Mouse (Mus musculus): Measurements from ENCODE around the gene Zfp36l2. TPM values are rescaled to one million over a fixed set of nuclear protein-coding genes. Genes with fewer than 3 reads are reported as not detected.
A peak's percentile ranks its signal among the peaks of the same experiment; 100 is the strongest.

The Zfp36l2 gene
- polyA plus RNA-seq, 1 experiment from 2014 or later: 15.8 TPM

DNA sequence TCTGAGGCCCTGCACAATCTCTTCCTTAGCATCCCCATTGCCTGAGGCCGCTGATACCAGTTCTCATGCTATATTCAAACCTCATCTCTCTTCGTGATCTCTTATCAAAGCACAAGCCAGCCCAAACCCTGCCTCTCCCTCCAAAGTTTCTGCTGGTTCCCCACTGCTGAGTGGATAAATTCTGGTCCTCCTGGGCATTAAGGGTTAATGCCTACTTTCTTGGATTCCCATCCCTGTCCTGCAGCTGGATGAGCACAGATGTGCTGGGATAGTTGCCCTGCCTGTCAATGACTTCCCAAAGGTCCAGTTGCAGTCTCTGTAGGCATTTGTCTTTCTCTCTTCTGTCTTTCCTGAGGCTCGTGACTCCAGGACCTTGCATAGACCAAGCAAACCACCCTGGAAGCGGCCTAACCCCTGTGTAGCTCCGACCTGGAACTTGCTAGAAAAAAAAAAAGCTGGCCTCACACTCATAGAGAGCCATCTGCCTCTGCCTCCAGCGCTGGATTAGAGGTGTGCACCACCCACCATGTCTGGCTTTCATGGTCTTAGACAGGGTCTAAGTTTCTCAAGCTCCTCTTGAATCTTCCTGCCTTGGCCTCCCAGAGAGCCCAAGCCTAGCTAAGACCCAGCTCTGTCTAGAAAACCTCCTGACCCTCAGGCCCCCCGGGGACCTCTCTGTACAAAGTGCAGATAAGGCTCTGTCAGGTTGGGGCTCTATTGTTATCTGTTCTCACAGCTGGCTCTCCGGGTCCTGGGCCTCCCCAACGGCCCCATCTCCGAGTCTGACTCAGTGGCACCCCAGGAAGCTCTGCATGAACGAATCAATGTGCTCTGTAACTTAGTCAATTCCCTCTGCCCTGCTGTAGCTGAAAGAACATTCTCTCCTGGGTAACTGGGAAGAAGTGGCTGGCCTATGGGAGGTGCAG, 40.3 kb downstream of the Zfp36l2 start:
- H3K36me3 ChIP-seq (ENCODE audit: control insufficient read depth, insufficient read depth, low read length): no peaks in the 10 kb centered on the region
- H3K4me1 ChIP-seq (replicated peaks; ENCODE audit: control insufficient read depth, insufficient read depth, low read length): peaks cover 8% of the 10 kb centered on the region
- DNase-seq (ENCODE audit: low spot score) (no peak), ATAC-seq (ENCODE audit: low FRiP score) (no peak)
- 44% methylated on average over 11 of the region's 11 CpGs for WGBS
- no peak overlapping the region for H3K4me2 ChIP-seq (replicated peaks; ENCODE audit: low read depth, low read length)
- H3K27me3 ChIP-seq (ENCODE audit: control insufficient read depth, insufficient read depth, low read length): no peaks in the 10 kb centered on the region
- 0 out of 2 replicates have a peak overlapping the region, but pooled peaks have one; percentile 30 for H3K27ac ChIP-seq (ENCODE audit: low read depth, low read length)
- no peaks in the 10 kb centered on the region for H3K9me3 ChIP-seq (ENCODE audit: control insufficient read depth, low read length)
- H3K9ac ChIP-seq (ENCODE audit: low read depth, low read length): no peak overlapping the region
- H3K4me3 ChIP-seq (ENCODE audit: low read depth, low read length): no peak overlapping the region

DNA sequence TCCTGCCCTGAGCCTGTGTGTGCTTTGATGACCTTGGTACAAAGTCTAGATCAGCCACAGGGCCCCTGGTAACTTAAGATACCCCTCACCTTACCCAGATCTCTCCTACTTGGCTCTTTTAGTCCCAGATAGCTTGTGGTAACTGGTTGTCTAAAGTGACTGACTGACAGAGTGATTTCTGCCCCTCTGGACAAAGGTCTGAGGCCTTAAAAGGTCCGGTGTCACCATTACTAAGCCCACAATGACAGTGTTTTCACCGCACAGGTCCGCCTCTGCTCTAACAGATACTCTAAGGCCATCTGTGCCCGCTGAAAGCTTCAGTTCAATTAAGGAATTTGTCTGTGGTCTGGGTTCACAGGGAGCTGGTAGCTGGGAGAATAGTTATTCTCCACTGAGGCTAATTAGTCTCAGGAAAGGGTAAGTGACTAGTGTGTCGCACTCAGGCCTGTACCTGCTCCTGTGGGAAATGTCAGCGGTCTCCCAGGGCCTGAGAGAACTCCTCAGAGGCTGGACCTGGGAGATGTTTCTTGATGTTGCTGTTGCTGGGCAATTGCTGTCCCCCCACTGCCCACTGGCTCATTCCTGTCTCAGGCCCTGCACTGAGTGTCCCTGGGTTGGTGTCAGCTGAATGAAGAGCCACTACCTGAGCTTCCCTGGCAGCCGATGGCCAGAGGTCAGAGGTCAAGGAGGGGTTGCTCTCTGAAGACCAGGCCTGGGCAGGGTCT, 41.1 kb downstream of the Zfp36l2 start:
- no peak overlapping the region for H3K9ac ChIP-seq (ENCODE audit: low read depth, low read length)
- H3K27ac ChIP-seq (ENCODE audit: low read depth, low read length): no peak overlapping the region
- no peak overlapping the region for H3K4me3 ChIP-seq (ENCODE audit: low read depth, low read length)
- no peak for DNase-seq (ENCODE audit: low spot score)
- peaks cover 8% of the 10 kb centered on the region for H3K4me1 ChIP-seq (replicated peaks; ENCODE audit: control insufficient read depth, insufficient read depth, low read length)
- 43% methylated on average over 7 of the region's 7 CpGs for WGBS
- ATAC-seq (ENCODE audit: low FRiP score): no peak
- H3K4me2 ChIP-seq (replicated peaks; ENCODE audit: low read depth, low read length): no peak overlapping the region
- H3K27me3 ChIP-seq (ENCODE audit: control insufficient read depth, insufficient read depth, low read length): no peaks in the 10 kb centered on the region
- H3K9me3 ChIP-seq (ENCODE audit: control insufficient read depth, low read length): no peaks in the 10 kb centered on the region
- no peaks in the 10 kb centered on the region for H3K36me3 ChIP-seq (ENCODE audit: control insufficient read depth, insufficient read depth, low read length)

DNA sequence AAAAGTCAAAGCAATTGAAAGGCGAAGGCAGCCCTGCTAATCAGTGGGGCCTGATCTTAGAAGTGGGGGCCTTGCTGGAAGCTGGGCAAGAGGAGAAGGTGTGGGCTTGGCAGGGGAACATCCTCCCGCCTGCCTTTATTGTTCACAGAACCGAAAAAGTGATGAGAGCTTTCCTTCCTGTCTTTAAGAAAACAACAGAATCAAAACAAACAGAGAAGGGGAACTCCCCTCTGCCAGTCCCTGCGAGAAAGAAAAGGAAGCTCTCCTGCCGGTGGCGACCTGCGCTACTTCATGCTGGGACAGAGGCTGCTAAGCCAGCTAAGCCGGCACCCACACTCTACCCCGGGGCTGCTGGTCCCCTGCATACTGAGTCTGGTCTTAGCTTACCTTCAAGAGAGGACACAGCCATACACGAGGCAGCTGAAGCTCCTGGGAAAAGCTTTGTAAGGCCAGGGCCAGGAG, 41.9 kb downstream of the Zfp36l2 start:
- ATAC-seq (ENCODE audit: low FRiP score): no peak
- 12% methylated on average over 10 of the region's 10 CpGs for WGBS
- Histone ChIP-seq H3K9me3 (ENCODE audit: control insufficient read depth, low read length) (no peaks in the 10 kb centered on the region), H3K36me3 (ENCODE audit: control insufficient read depth, insufficient read depth, low read length) (no peaks in the 10 kb centered on the region), H3K9ac (ENCODE audit: low read depth, low read length) (no peak overlapping the region; the same call in 1 of the 2 replicates), H3K4me3 (ENCODE audit: low read depth, low read length) (no peak overlapping the region), H3K27me3 (ENCODE audit: control insufficient read depth, insufficient read depth, low read length) (no peaks in the 10 kb centered on the region), H3K4me1 (replicated peaks; ENCODE audit: control insufficient read depth, insufficient read depth, low read length) (peaks cover 8% of the 10 kb centered on the region), H3K27ac (ENCODE audit: low read depth, low read length) (no peak overlapping the region), H3K4me2 (replicated peaks; ENCODE audit: low read depth, low read length) (no peak overlapping the region)
- DNase-seq (ENCODE audit: low spot score): no peak

DNA sequence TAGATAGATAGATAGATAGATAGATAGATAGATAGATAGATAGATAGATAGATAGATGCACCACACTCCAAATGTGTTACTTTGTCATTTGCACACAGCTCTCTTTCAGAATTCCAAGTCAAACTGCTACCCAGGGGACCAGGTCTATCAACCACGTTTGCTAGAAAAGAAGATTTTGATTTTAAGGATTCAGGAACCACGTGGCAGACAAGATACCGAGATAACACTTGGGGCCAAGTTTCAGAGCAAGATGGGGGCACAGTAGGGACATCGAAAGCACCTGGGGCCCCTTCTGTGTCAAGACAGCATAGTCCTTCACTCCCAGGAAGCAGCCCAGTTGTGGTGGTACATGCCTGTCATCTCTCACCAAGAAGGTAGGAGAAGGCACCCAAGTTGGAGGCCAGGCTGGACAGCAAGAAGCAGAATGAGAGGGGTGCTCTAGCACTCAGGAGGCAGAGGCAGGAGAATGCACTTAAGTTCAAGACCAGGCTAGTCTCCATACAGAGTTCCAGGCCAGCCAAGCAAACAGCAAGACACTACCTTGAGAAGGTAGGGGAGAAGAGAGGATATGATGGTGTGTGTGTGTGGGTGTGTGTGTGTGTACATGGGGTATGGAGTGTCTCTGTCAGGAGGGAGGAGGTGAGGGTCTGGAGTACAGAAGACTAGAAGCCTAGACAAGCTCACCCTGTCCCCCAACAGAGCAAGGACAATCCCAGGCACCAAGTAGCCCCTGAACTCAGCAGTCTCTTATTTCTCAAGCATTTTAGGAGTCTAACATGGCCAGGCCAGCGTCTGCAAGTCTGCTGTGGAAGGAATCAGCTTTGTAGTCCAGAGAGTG, 42.8 kb downstream of the Zfp36l2 start:
- WGBS: 76% methylated on average over 5 of the region's 5 CpGs
- no peaks in the 10 kb centered on the region for H3K27me3 ChIP-seq (ENCODE audit: control insufficient read depth, insufficient read depth, low read length)
- no peak overlapping the region for H3K4me2 ChIP-seq (replicated peaks; ENCODE audit: low read depth, low read length)
- no peak overlapping the region for H3K27ac ChIP-seq (ENCODE audit: low read depth, low read length)
- no peaks in the 10 kb centered on the region for H3K9me3 ChIP-seq (ENCODE audit: control insufficient read depth, low read length)
- no peaks in the 10 kb centered on the region for H3K36me3 ChIP-seq (ENCODE audit: control insufficient read depth, insufficient read depth, low read length)
- no peak for DNase-seq (ENCODE audit: low spot score)
- no peak for ATAC-seq (ENCODE audit: low FRiP score)
- H3K4me1 ChIP-seq (replicated peaks; ENCODE audit: control insufficient read depth, insufficient read depth, low read length): peaks cover 8% of the 10 kb centered on the region
- H3K9ac ChIP-seq (ENCODE audit: low read depth, low read length): no peak overlapping the region
- no peak overlapping the region for H3K4me3 ChIP-seq (ENCODE audit: low read depth, low read length)

DNA sequence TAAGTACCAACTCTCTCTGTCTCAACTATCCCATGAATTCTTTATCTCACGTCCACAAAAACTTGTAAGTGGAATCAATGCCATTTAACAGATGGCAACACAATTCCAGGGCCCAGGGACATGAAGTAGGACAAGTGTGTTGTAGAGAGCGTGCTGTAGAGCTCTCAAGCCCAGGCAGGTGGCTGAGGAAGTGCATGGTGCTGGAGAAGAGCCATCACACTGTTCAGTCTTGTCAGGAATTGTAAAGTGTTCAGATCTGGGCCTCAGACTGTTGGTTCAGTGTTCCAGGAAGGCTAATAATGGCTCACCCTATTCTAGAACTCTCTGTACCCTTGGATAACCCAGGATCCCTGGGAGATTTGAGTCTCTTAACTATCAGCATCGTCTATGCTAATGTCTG, 43.6 kb downstream of the Zfp36l2 start:
- no peak for ATAC-seq (ENCODE audit: low FRiP score)

DNA sequence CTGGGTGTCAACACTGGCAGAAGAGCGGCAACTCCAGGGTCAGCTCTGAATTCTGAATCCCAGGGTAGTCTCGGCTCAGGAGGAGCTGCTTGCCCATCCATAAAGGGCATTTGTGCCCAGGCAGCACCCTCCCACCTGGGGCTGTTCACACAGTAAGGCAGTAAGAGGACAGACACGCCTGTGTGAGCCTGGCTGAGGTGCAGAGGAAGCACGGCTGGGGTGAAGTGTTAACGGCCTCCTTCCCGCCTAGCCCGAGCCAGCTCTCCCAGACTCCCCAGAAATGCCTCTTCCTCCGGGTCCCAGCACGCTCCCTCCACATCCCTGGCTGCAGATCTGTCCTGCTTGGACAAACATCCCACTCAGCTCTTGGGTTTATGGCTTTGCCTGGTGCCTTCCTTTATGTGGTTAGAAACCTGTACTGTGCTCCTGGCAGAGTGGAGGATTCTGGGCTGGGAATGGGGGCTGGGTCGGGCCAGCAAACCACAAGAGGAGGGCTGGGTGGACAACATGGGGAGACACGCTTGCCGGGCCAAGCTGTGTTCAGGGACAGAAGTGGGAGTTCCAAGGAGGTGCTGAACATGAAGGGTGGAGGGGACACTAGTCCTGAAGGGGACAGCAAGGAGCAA, 44.4 kb downstream of the Zfp36l2 start:
- 63% methylated on average over 12 of the region's 12 CpGs for WGBS
- Histone ChIP-seq H3K36me3 (ENCODE audit: control insufficient read depth, insufficient read depth, low read length) (no peaks in the 10 kb centered on the region), H3K4me2 (replicated peaks; ENCODE audit: low read depth, low read length) (no peak overlapping the region), H3K9me3 (ENCODE audit: control insufficient read depth, low read length) (no peaks in the 10 kb centered on the region), H3K4me1 (replicated peaks; ENCODE audit: control insufficient read depth, insufficient read depth, low read length) (peaks cover 5% of the 10 kb centered on the region), H3K27me3 (ENCODE audit: control insufficient read depth, insufficient read depth, low read length) (no peaks in the 10 kb centered on the region), H3K4me3 (ENCODE audit: low read depth, low read length) (no peak overlapping the region), H3K9ac (ENCODE audit: low read depth, low read length) (no peak overlapping the region), H3K27ac (ENCODE audit: low read depth, low read length) (no peak overlapping the region)
- ATAC-seq (ENCODE audit: low FRiP score): no peak
- no peak for DNase-seq (ENCODE audit: low spot score)

More for the DNA sequence above, 43.6 kb downstream of the Zfp36l2 start:
- H3K27me3 ChIP-seq (ENCODE audit: control insufficient read depth, insufficient read depth, low read length): no peaks in the 10 kb centered on the region
- WGBS: 93% methylated on average over 3 of the region's 3 CpGs
- H3K9me3 ChIP-seq (ENCODE audit: control insufficient read depth, low read length): no peaks in the 10 kb centered on the region
- no peak overlapping the region for H3K27ac ChIP-seq (ENCODE audit: low read depth, low read length)
- H3K4me3 ChIP-seq (ENCODE audit: low read depth, low read length): no peak overlapping the region
- no peak for DNase-seq (ENCODE audit: low spot score)
- H3K9ac ChIP-seq (ENCODE audit: low read depth, low read length): no peak overlapping the region
- peaks cover 8% of the 10 kb centered on the region for H3K4me1 ChIP-seq (replicated peaks; ENCODE audit: control insufficient read depth, insufficient read depth, low read length)
- no peaks in the 10 kb centered on the region for H3K36me3 ChIP-seq (ENCODE audit: control insufficient read depth, insufficient read depth, low read length)
- no peak overlapping the region for H3K4me2 ChIP-seq (replicated peaks; ENCODE audit: low read depth, low read length)

DNA sequence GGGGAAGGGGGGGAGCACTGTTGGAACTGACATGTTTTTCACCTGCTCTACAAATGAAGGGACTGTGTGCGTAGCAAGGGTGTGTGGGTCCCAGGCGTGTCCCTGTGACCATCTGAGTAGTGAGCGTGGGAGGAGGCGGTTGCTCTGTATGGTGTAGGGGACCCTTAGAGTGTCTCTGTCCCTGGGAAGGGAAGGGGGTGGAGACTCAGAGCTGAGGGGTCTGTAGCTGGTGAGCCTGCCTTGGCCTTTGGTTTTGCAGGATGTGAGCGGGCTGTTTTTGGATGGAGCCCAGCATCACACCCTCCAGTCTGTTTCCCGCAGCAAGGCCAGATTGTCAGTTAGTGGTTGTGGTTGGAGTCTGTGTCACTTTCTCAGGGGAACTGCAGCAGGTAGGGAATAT, 46.1 kb downstream of the Zfp36l2 start:
- no peaks in the 10 kb centered on the region for H3K27me3 ChIP-seq (ENCODE audit: control insufficient read depth, insufficient read depth, low read length)
- ATAC-seq (ENCODE audit: low FRiP score): no peak
- H3K4me1 ChIP-seq (replicated peaks; ENCODE audit: control insufficient read depth, insufficient read depth, low read length): peaks cover 5% of the 10 kb centered on the region
- no peaks in the 10 kb centered on the region for H3K36me3 ChIP-seq (ENCODE audit: control insufficient read depth, insufficient read depth, low read length)
- no peaks in the 10 kb centered on the region for H3K9me3 ChIP-seq (ENCODE audit: control insufficient read depth, low read length)
- 94% methylated on average over 6 of the region's 6 CpGs for WGBS
- no peak overlapping the region for H3K4me2 ChIP-seq (replicated peaks; ENCODE audit: low read depth, low read length)
- H3K9ac ChIP-seq (ENCODE audit: low read depth, low read length): no peak overlapping the region
- no peak overlapping the region for H3K4me3 ChIP-seq (ENCODE audit: low read depth, low read length)
- no peak for DNase-seq (ENCODE audit: low spot score)
- no peak overlapping the region for H3K27ac ChIP-seq (ENCODE audit: low read depth, low read length)

Measured in hindbrain, embryonic 11.5 days (tissue).